Comparison of ENCODE assay signal across 9 mouse cellular contexts in genomic region chr10:95551752-95552151, GRCm38 (mm10). TPM values are rescaled to one million over a fixed set of nuclear protein-coding genes. Genes with fewer than 3 reads are reported as not detected.
DNase-seq lines count a peak whose midpoint lies in the region; ATAC-seq and TF ChIP-seq lines count a peak whose summit lies in the region.
"Had no signal": no experiment of that assay in that cellular context is flagged by ENCODE, and none has a peak within 500 bp of the region (broad histone marks: within the 10 kb centered on the region; RNA-seq: fewer than 3 reads in every experiment).

No protein-coding gene starts in this region.

- H3K4me2 ChIP-seq in embryonic facial prominence, embryonic 11.5 days (ENCODE audit: low read depth, low read length), result no peak overlapping the region

- no peak overlapping the region for H3K4me3 ChIP-seq in embryonic facial prominence, embryonic 11.5 days (ENCODE audit: low read depth, low read length)
- H3K4me3 ChIP-seq in embryonic facial prominence, embryonic 10.5 days, result no peak overlapping the region
- no peak overlapping the region for H3K4me3 ChIP-seq in layer of hippocampus, adult 2 months

- no peaks in the 10 kb centered on the region for H3K27me3 ChIP-seq in embryonic facial prominence, embryonic 11.5 days (ENCODE audit: control insufficient read depth, insufficient read depth, low read length)
- no peaks in the 10 kb centered on the region for H3K27me3 ChIP-seq in embryonic facial prominence, embryonic 10.5 days (replicated peaks; ENCODE audit: low read depth, poor library complexity, severe bottlenecking)

- no peak for ATAC-seq in embryonic facial prominence, embryonic 11.5 days (replicated peaks; ENCODE audit: insufficient number of reproducible peaks, low FRiP score, low TSS enrichment, low read depth)
- ATAC-seq: intestine, embryonic 16.5 days had no signal

- no peaks in the 10 kb centered on the region for H3K9me3 ChIP-seq in embryonic facial prominence, embryonic 11.5 days (replicated peaks; ENCODE audit: control insufficient read depth, low read length)
- no peaks in the 10 kb centered on the region for H3K9me3 ChIP-seq in embryonic facial prominence, embryonic 10.5 days

- H3K36me3 ChIP-seq in embryonic facial prominence, embryonic 11.5 days (replicated peaks; ENCODE audit: control insufficient read depth, insufficient read depth, low read depth, low read length), result no peaks in the 10 kb centered on the region
- peaks cover 81% of the 10 kb centered on the region for H3K36me3 ChIP-seq in embryonic facial prominence, embryonic 10.5 days (replicated peaks)

- DNase-seq in embryonic facial prominence, embryonic 11.5 days (ENCODE audit: low spot score), result peak; percentile 42
- DNase-seq in embryonic facial prominence, embryonic 10.5 days (ENCODE audit: low spot score), result no peak
- no peak for DNase-seq in layer of hippocampus, adult 2 months (ENCODE audit: low spot score in 2 of 2)
- DNase-seq in layer of hippocampus, postnatal 36 days, result no peak
- DNase-seq in CD4-positive helper T cell, adult 2 months (ENCODE audit: low read depth, low spot score), result peak; percentile 31
- DNase-seq in induced T-regulatory cell, adult 2 months (ENCODE audit: low read depth), result peak; percentile 57
- no peak for DNase-seq in adrenal gland, postnatal 4 days (ENCODE audit: low spot score in 2 of 2)
- DNase-seq in frontal cortex, adult 2 months (ENCODE audit: extremely low spot score in 1 of 2, low spot score in 1 of 2), result no peak

- H3K27ac ChIP-seq in embryonic facial prominence, embryonic 11.5 days (replicated peaks; ENCODE audit: low read depth, low read length), result no peak overlapping the region
- no peak overlapping the region for H3K27ac ChIP-seq in embryonic facial prominence, embryonic 10.5 days (replicated peaks)
- no peak overlapping the region for H3K27ac ChIP-seq in layer of hippocampus, adult 2 months

- H3K4me1 ChIP-seq in embryonic facial prominence, embryonic 11.5 days (ENCODE audit: control insufficient read depth, insufficient read depth, low read length), result no peaks in the 10 kb centered on the region
- no peaks in the 10 kb centered on the region for H3K4me1 ChIP-seq in embryonic facial prominence, embryonic 10.5 days

- H3K9ac ChIP-seq in embryonic facial prominence, embryonic 11.5 days (replicated peaks; ENCODE audit: low read length), result no peak overlapping the region

- peak; percentile 75 for TF ChIP-seq CTCF in layer of hippocampus, adult 2 months (conservative IDR thresholded peaks at IDR 0.05)

RNA-seq across cellular contexts. Expression of gene Nudt4, which starts 12.2 kb away (rescaled TPM):
- polyA plus RNA-seq in embryonic facial prominence, embryonic 11.5 days (2014; fragmentation: Nextera tagmentation; extraction: Ambion mirVana), result 132 and 142 TPM in 2 replicates
- 79.4 and 82.9 TPM in 2 replicates for polyA plus RNA-seq in embryonic facial prominence, embryonic 10.5 days (2016; fragmentation: Nextera tagmentation; extraction: Ambion mirVana)
- total RNA-seq in layer of hippocampus, adult 2 months (2021), result 10 to 100 TPM; 59.6 to 65.6 TPM
- 10 to 100 TPM; 73.9 to 74.5 TPM for total RNA-seq in layer of hippocampus, postnatal 36 days (2021)
- 100 to 1,000 TPM; 126 to 147 TPM for total RNA-seq in adrenal gland, postnatal 4 days (2021)
- 83.8 and 87.2 TPM in 2 replicates for polyA plus RNA-seq in frontal cortex, adult 2 months (2012; rRNA removed)

RNA-seq across cellular contexts. Expression of gene Ube2n, which starts 36.8 kb away (rescaled TPM):
- 448 and 468 TPM in 2 replicates for polyA plus RNA-seq in embryonic facial prominence, embryonic 11.5 days (2014; fragmentation: Nextera tagmentation; extraction: Ambion mirVana)
- 439 and 441 TPM in 2 replicates for polyA plus RNA-seq in embryonic facial prominence, embryonic 10.5 days (2016; fragmentation: Nextera tagmentation; extraction: Ambion mirVana)
- total RNA-seq in layer of hippocampus, adult 2 months (2021), result 100 to 1,000 TPM; 182 to 188 TPM
- total RNA-seq in layer of hippocampus, postnatal 36 days (2021), result 100 to 1,000 TPM; 192 to 202 TPM
- 100 to 1,000 TPM; 135 to 136 TPM for total RNA-seq in adrenal gland, postnatal 4 days (2021)
- polyA plus RNA-seq in frontal cortex, adult 2 months (2012; rRNA removed), result 165 and 182 TPM in 2 replicates

RNA-seq across cellular contexts. Expression of gene Mrpl42, which starts 50.0 kb away (rescaled TPM):
- 340 and 341 TPM in 2 replicates for polyA plus RNA-seq in embryonic facial prominence, embryonic 11.5 days (2014; fragmentation: Nextera tagmentation; extraction: Ambion mirVana)
- polyA plus RNA-seq in embryonic facial prominence, embryonic 10.5 days (2016; fragmentation: Nextera tagmentation; extraction: Ambion mirVana), result 364 and 380 TPM in 2 replicates
- 10 to 100 TPM; 71.7 to 74.5 TPM for total RNA-seq in layer of hippocampus, adult 2 months (2021)
- total RNA-seq in layer of hippocampus, postnatal 36 days (2021), result 10 to 100 TPM; 71.7 to 76.5 TPM
- total RNA-seq in adrenal gland, postnatal 4 days (2021), result 100 to 1,000 TPM in 1 of 2 experiments, 10 to 100 TPM in 1; 99.7 to 102 TPM
- polyA plus RNA-seq in frontal cortex, adult 2 months (2012; rRNA removed), result 141 and 147 TPM in 2 replicates

Comparison
In these comparisons a context has a peak if more than half of its experiments do, and no peak if none do; other contexts are left out.
1. DNase-seq: peak in embryonic facial prominence, embryonic 11.5 days (single experiment), CD4-positive helper T cell, adult 2 months (single experiment) and induced T-regulatory cell, adult 2 months (single experiment); none in embryonic facial prominence, embryonic 10.5 days (single experiment), layer of hippocampus, adult 2 months (0 of 2), layer of hippocampus, postnatal 36 days (0 of 2), adrenal gland, postnatal 4 days (0 of 2) and frontal cortex, adult 2 months (0 of 2).